Mouse (Mus musculus) bone marrow, adult 2 months (tissue): ENCODE data around the gene Drg1.
"Not testable (repeated sequence)": the region's sequence is repeated elsewhere in the genome, so short reads cannot be mapped to it uniquely, and the experiment has no call there.

ENCODE experiments used
- CTCF ChIP-seq: fragments of 200-500 bp; IDR thresholded peaks from 2 replicates; pipeline ENCODE4 v1.5.1; 2011; ENCODE audit warnings: low read length, control low read depth; ENCODE audit not compliant: control insufficient read depth, insufficient read depth
- POLR2A ChIP-seq: fragments of 200-500 bp; IDR thresholded peaks from 2 replicates; pipeline ENCODE4 v1.6.1; 2011; ENCODE audit warnings: low read depth, mild to moderate bottlenecking, control low read depth, low read length, borderline replicate concordance; ENCODE audit not compliant: control insufficient read depth

DNA sequence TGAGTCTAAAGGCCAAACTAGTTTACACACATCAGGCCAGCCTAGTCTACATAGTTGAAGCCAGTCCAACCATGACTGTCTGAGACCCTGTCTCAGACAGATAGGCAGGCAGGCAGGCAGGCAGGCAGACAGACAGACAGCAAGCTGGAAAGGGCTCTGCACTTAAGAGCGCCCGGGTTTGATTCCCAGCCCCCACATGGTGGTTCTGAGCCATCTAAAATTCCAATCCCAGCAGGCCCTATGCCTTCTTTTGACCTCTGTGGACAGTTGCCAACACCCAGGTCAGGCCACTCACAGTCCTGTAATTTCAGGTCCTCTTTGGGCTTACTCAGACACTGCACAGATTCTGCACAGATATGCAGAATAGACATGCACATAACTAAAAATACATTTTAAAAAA lies 119.4 kb downstream of the Drg1 start:
- TF ChIP-seq CTCF, POLR2A: not testable (repeated sequence)
